Mouse (Mus musculus) embryonic fibroblast, embryonic 13.5 days (primary cell): ENCODE measurements around the gene Ptpn21. TPM values are rescaled to one million over a fixed set of nuclear protein-coding genes. Genes with fewer than 3 reads are reported as not detected.

Experiments used
- H3K27ac ChIP-seq: 2 replicates; pipeline ENCODE4 v1.5.1; 2012; ENCODE audit warnings: low read length, control low read depth, inconsistent platforms; ENCODE audit not compliant: insufficient read depth
- H3K4me1 ChIP-seq: 2 replicates; pipeline ENCODE4 v1.6.1; 2011; ENCODE audit warnings: low read length; ENCODE audit not compliant: control insufficient read depth, insufficient read depth
- H3K4me3 ChIP-seq: 2 replicates; pipeline ENCODE4 v1.5.1; 2011; ENCODE audit warnings: mild to moderate bottlenecking, control low read depth, low read length; ENCODE audit not compliant: insufficient read depth
- CTCF ChIP-seq: IDR thresholded peaks from 2 replicates; pipeline ENCODE4 v1.5.1; 2011; ENCODE audit warnings: mild to moderate bottlenecking, control low read depth, low read length, moderate library complexity, borderline replicate concordance; ENCODE audit not compliant: insufficient read depth
- POLR2A ChIP-seq: IDR thresholded peaks from 2 replicates; pipeline ENCODE4 v1.6.1; 2011; ENCODE audit warnings: low read depth, mild to moderate bottlenecking, control low read depth, low read length, moderate library complexity
- polyA plus RNA-seq: library from polyadenylated mRNA; stranded (reverse); fragments of >200 nt; gene quantifications from 2 replicates; pipeline ENCODE4 v1.2.4, GENCODE M21; 2011; ENCODE audit warnings: low read depth; ENCODE audit not compliant: missing spikeins, insufficient read length

Gene Ptpn21
- polyA plus RNA-seq = 22.5 and 27.4 TPM in 2 replicates

GRCm38 (mm10) chr12:98736951-98737800 lies at the start of gene Ptpn21:
Gene Ptpn21, minus strand, starts transcription at chr12:98737405.
- Histone ChIP-seq H3K27ac (peak within 1 kb of the TSS; percentile 96), H3K4me1 (peaks cover 5% of the 10 kb centered on the region; the same call in 1 of the 2 replicates), H3K4me3 (peak within 1 kb of the TSS; percentile 99)
- TF ChIP-seq POLR2A (no peak; the same call in none of the 2 replicates), CTCF (no peak)

DNA sequence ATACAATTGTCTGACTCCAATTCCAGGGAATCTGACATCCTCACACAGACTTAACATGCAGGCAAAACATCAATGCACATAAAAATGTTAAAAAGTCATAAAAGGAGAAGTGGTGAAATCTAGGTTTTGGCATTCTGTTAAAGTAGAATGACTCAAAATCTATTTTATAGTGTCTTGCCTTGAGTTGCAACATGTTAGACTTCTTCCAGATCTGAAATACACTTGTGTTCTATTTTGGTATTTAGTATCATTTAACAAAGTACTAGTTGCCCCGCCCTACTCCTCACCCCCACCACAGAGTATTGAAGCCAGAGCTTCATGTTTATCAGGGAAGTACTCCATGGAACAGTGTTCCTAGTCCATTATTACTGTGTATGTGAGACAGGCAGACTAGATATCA lies 47.0 kb upstream of the Ptpn21 start:
- peak overlapping the region; percentile 78 for H3K27ac ChIP-seq
- no peaks in the 10 kb centered on the region for H3K4me1 ChIP-seq
- TF ChIP-seq CTCF (no peak), POLR2A (no peak)
- no peak overlapping the region for H3K4me3 ChIP-seq

DNA sequence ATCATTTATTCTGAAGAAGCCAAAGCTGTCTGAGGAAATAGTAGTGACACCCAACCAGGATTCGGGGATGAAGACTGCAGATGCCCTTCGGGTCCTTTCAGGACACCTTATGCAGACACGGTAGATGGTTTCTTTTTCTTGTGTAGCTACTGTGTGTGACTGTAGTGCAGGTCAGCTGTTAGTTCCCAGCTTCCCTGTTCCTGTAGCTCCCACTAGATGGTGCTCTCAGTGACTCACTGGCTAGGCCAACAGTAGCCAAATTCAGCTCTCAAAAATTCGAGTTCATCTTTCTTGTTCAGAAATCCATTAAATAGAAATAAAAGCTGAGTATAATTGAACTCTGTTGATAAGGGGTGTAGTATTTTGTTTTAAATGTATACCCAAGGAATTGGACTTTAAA lies 41.9 kb upstream of the Ptpn21 start:
- Histone ChIP-seq H3K27ac (no peak overlapping the region), H3K4me1 (no peaks in the 10 kb centered on the region), H3K4me3 (no peak overlapping the region)
- TF ChIP-seq POLR2A (no peak), CTCF (peak; percentile 56; the same call in 1 of the 2 replicates)

- no peak overlapping the region for H3K27ac ChIP-seq
- no peak for TF ChIP-seq POLR2A
- TF ChIP-seq CTCF = no peak
- H3K4me1 ChIP-seq = no peaks in the 10 kb centered on the region
- H3K4me3 ChIP-seq = no peak overlapping the region
Observed at GRCm38 (mm10) chr12:98777509-98777908, 40.3 kb upstream of the Ptpn21 start.

DNA sequence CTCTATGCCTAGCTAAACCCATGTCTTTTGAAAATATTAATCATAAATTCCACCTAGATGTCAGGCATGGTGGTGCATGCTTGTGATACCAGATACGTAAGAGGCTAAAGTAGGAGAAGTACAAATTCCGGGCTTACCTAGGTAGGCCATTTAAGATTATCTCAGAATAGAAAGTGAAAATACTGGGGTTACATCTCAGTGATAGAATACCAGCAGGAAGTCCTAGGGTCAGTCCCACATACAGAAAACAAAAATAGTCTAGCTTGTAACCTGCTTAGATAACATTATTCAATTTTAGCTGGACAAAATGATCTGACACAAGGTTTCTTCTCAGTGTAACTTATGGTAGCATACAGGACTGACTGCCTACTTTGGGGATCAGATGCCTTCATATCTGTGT lies 29.0 kb upstream of the Ptpn21 start:
- no peaks in the 10 kb centered on the region for H3K4me1 ChIP-seq
- TF ChIP-seq POLR2A = no peak
- no peak for TF ChIP-seq CTCF
- no peak overlapping the region for H3K27ac ChIP-seq
- no peak overlapping the region for H3K4me3 ChIP-seq

- Histone ChIP-seq H3K4me3 (no peak overlapping the region), H3K4me1 (no peaks in the 10 kb centered on the region), H3K27ac (no peak overlapping the region)
- TF ChIP-seq POLR2A (no peak), CTCF (no peak)
Observed at GRCm38 (mm10) chr12:98759700-98760099, 22.5 kb upstream of the Ptpn21 start.

GRCm38 (mm10) chr12:98757636-98758035 lies 20.4 kb upstream of the Ptpn21 start:
- no peaks in the 10 kb centered on the region for H3K4me1 ChIP-seq
- H3K4me3 ChIP-seq = no peak overlapping the region
- no peak; the same call in 1 of the 2 replicates for TF ChIP-seq CTCF
- TF ChIP-seq POLR2A = no peak
- no peak overlapping the region for H3K27ac ChIP-seq

GRCm38 (mm10) chr12:98747380-98747753 lies 10.2 kb upstream of the Ptpn21 start:
- Histone ChIP-seq H3K27ac (peak overlapping the region; percentile 36), H3K4me3 (peak overlapping the region; percentile 100), H3K4me1 (peaks cover 4% of the 10 kb centered on the region; the same call in 1 of the 2 replicates)
- TF ChIP-seq CTCF (no peak), POLR2A (no peak)

GRCm38 (mm10) chr12:98746746-98747379 lies 9.7 kb upstream of the Ptpn21 start, which contains the start of gene Zc3h14:
Gene Zc3h14, plus strand, starts transcription at chr12:98746964.
- peaks cover 4% of the 10 kb centered on the region; the same call in 1 of the 2 replicates for H3K4me1 ChIP-seq
- TF ChIP-seq CTCF (peak; percentile 54), POLR2A (0 out of 2 replicates have a peak, but pooled peaks have one; percentile 20)
- H3K27ac ChIP-seq = peak within 1 kb of the TSS; percentile 36
- H3K4me3 ChIP-seq = peak within 1 kb of the TSS; percentile 100
